Mouse (Mus musculus): ENCODE data around the gene Gng2. TPM values are rescaled to one million over a fixed set of nuclear protein-coding genes. Genes with fewer than 3 reads are reported as not detected.
A peak's percentile ranks its signal among the peaks of the same experiment; 100 is the strongest.
"Not testable (repeated sequence)": the region's sequence is repeated elsewhere in the genome, so short reads cannot be mapped to it uniquely, and the experiment has no call there.

Gene Gng2
- total RNA-seq, 2 experiments from 2014 or later = 2.4 to 6.6 TPM

DNA sequence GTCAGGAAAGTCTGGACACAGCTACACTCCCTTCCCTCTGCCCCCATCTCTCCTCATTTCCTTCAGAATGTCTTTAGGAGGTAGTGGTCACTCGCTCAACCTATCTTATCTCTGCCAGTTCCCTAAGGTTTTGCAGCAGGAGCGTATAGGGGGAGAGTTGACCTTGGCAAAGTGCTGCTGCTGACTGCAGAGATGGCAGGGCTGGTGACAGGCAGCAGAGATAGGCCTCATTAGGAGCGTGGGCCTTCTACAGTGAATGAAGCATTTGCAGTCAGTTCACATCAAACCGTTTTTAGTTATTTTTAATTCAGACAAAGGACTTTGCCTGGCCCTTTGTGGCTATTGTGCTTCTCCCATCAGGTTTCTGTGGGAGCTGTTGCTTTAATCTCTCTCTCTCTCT, 35.1 kb downstream of the Gng2 start:
- DNase-seq (ENCODE audit: low spot score) = no peak

DNA sequence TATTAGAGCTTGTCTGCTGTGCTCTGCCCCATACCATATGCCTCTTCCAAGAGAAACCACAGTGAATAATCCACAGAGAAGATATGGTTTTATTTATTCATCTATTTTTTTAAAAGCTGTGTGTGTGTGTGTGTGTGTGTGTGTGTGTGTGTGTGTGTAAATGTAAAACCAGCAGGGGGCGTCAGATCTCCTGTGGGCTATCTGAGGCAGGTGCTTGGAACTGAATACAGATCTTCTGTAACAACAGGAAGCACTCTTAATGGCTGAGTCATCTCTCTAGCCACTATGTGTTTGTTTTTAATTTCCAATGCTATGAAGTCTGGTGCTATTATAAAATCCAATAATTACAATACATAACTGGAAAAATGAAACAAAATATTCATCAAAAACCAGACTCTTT, 37.4 kb downstream of the Gng2 start:
- DNase-seq (ENCODE audit: low spot score) = no peak

DNA sequence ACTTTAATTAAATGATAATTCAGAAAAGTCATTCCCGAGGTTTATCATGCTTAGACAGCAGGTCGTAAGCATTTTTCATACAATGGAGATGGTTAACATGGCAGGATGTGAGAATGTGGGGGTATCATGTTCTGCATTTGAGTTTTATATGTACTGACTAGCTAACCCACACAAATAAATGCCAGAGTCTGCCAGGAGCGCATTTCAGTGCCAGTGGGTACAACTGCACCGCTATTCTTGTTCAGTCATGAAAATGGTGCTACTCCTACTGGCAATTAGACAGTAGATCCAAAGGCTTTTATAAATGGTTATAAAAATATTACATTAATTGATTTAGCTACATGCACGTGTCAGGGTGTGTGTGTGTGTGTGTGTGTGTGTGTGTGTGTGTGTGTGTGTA, 38.9 kb downstream of the Gng2 start:
- DNase-seq (ENCODE audit: low spot score) = no peak

DNA sequence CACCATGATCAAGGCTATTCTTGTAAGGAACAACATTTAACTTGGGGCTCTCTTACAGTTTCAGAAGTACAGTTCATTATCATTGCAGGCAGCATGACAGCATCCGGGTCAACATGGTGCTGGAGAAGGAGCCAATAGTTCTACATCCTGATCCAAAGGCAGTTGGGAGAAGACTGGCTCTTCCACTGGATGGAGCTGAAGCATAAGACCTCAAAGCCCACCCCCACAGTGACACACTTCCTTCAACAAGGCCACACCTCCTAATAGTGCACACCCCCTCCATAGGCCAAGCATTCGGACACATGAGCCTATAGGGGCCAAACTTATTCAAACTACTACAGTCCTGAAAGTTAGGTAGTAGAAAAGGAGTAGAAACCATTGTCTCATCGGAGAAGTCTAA, 42.3 kb downstream of the Gng2 start:
- DNase-seq (ENCODE audit: low spot score) = no peak

DNA sequence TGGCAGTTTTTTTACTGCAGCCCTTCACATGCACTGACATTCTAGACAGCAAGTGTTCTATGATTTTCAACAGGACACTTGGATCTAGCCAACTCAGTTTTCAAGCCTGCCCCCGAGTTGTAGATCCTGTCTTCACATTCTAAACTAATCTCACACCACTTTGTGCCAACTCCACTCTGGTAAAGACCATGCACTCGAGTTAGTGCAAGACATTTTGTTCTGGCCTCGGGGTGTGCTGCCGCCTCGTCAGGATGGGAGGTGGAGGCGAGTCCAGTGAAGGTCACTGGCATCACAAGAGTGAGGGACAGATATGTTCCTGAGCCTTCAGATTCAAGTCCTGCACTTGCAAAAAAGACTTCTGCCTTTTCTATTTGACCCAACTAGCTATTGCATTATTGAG, 44.1 kb downstream of the Gng2 start:
- no peak for DNase-seq (ENCODE audit: low spot score)

DNA sequence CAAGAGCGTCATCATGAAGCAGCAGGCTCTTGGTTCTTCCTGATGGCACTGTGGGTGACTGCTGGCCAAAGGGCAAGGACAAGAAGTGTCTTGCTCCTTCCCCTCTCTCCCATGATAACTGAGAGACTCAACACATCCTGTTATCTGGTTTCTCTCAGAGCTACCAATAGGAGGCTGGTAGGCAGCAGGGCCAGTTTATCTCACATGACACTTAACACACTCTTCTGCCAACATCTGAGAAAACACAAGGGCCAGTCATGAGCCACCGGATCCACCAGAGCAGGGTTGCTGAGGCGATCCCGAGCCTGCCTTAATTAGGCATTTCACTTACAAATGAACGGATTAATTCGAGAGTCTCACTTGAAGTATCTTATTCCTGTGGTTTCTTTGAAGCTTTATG, 49.5 kb downstream of the Gng2 start:
- no peak for DNase-seq (ENCODE audit: low spot score)

DNA sequence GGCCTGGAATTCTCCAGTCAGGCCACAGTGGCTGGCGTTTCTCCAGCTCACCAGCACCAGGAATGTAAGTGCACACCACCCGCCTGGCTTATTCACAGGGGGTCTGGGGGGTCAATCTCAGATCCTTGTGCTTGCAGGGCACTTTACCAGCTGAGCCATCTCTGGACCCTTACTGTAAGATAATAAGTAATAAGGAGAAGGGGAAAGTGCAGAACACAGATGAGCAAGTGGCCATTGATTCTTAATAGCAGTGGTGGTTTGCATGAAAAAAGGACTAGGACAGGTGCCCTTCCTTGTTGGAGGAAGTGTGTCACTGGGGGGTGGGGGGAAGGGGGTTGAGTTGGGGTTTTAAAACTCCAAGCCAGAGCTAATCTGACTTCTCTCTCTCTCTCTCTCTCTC, 50.3 kb downstream of the Gng2 start:
- no peak for DNase-seq (ENCODE audit: low spot score)

DNA sequence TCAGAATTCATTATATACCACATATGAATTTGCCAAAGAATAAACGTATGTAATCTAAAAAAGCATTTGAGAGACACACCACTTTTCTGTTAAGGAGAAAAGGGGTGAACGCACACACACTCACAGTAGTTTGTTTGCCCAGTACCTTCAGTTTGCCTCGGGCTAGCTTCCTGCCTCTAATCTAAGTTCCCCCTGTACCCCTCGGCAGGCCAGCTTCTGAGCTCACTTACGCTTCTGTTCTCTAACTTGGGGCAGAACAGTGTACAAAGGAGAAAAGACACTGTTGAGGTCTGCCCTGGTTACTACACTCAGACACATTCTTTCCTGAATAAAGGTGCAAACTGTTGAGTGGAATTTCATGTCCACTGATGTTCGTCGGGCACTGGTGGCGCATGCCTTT, 51.1 kb downstream of the Gng2 start:
- DNase-seq (ENCODE audit: low spot score) = no peak

DNA sequence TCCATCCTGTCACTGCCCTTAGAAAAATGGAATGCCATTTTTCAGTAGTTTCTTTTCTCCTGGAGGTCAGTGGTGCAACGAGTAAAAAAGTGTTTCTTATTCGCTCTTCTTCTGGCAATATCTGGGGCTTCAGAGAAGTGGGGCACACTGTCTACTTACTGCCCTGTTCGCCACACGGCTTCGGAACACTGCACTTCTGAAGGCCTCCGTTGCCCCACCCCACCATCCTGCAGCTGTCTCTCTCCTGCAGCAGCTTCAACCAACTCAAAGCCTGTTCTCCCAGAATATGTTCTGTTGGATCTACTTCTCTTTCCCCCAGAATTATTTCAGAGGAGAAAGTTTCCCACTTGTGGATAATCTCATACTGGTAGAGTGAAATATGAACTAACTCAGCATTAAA, 52.3 kb downstream of the Gng2 start:
- DNase-seq (ENCODE audit: low spot score) = no peak

DNA sequence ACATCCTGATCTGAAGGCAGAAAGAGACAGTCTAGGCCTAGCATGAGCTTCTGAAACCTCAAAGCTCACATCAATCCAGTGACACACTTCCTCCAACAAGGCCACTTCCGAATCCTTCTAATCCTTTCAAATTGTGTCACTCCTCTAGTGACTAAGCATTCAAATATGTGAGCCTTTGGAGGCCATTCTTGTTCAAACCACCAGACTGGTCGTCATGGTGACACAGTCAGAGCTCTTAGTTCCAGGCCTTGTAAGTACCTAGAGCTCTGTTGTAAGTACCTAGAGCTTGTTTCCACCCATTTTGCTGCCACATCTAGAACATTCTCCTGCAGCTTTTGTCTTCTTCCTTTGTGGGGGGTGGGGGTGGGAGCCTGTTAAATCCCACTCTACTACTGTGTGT, 53.3 kb downstream of the Gng2 start:
- DNase-seq (ENCODE audit: low spot score) = no peak

DNA sequence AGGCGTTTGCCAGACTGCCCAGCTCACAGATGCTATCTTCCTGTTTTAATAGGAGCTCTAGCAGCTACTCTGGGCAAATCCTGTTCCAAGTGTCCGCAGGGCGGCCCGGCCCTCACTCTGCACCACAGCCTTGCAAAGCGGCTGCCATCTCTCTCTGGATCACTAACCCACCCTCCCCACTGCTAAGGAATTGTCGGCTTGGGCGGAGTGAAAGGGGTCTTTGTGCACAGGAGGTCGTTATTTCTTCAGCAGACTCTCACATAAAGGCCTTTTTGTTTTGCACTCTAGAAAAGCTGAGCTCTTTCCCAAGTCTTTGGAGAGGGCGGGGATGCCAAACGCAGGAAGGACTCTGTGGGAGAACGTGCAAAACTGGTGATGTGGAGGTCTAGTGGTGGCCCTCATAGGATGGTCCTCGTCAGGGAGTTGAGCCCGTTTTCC, 57.2 kb downstream of the Gng2 start:
- DNase-seq (ENCODE audit: low spot score) = no peak

DNA sequence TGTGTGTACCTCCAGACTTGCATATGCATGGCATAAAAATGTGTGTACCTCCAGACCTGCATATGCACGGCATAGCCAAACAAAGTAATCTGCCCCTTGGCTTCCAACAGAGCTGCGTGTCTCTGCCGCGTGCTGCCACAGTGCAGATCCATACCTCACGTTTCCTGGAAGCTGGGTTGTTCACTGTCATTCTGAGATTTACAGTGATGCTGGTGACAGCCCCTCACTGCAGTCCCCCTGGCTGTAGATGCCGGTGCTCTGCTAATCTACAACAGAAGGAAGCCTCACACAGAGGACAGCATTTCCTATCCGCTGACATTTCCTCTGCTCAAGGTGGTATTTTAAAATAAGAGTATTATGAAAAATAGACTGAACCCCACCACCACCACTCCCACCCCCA, 57.6 kb downstream of the Gng2 start:
- no peak for DNase-seq (ENCODE audit: low spot score)

DNA sequence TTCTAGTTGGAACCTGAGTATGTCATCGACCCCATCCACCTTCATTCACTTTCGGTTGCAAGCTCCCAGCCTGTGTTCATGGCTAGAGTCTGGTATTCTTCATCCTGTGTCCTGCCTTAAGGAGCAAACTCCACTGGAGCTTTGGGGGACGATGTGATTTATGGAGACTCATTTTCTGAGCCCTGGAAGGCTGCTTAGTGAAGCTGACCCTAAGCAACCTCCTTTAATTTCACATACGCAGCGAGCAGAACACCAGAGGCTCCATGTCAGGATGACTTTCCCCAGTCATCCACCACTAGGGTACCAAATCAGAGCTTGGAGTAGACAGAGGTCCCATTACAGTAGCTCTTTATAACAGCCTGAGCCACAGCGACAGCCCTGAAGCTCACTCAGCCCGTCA, 59.9 kb downstream of the Gng2 start:
- no peak for DNase-seq (ENCODE audit: low spot score)

DNA sequence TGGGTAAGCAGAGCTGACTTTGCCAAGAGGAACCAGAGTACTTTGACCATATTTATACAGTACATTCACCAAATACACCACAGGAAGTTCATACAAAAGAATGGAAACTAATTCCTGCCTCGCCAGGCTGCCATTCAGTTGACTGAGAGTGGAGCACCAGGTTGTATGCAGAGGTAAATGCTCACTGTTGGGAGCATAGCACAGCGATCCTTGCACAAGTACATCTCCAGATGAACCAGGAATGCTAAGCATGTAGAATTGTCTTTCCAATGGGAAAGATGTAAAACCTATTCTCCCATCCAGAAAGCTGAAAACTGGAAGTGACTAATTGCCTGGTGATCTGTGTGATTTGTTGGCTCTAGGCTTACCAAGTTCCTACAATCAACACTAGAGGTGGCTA, 61.1 kb downstream of the Gng2 start:
- DNase-seq (ENCODE audit: low spot score) = no peak

DNA sequence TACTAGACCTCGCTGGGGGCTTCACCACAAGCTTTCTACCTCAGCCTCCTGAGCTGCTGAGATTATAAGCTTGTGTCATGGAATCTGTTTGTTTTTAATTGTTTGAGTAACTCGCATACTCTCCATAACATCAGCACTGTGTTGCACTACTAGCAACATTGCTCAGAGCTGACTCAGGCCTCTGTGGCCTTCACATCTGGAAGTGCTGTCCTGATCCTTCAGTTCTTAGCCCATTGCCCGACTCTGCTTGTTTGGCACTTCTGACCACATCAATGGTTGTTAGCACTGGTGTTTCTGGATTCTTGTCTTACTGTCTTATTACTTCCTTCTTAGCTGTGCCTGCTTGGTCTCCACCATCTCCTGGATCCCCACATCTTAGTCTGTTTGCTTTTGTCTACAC, 64.5 kb downstream of the Gng2 start:
- DNase-seq (ENCODE audit: low spot score) = no peak

DNA sequence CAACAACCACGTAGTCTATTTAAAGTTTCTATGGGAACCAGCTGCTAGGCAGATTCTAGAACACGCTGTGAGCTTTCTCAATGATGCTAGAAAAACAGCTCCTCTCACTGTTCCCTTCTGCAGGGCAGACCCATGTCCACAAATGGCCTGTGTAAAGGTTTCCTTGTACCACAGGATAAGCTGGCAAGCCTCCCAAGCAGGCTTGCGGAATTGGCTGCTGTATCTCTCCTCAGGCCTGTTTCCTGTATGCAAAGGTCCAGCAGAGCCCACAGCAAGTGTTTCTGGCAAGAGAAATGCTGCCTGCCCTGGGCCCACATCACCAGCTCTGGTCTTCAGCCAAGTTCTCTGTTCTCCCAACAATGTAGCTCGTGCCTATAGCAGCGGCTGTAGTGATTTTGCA, 71.8 kb downstream of the Gng2 start:
- DNase-seq (ENCODE audit: low spot score) = peak; percentile 18

DNA sequence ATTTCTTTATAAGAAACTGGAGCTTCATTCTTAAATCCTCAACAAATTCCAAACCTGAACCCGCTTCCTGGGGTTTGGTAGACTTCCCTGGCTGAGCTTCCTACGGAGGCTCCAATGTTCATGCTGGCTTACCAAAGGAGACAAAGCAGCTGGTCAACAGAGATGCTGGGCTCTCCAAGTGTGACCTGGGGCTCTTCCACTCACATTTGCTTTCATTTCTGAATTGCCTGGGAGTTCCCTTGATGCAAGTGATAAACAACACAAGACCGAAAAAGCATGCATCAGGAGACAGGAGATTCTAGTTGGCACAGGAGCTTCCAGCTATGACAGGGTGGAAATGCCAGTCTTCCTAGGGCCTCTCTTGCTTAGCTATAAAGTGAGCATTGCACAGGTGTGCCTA, 72.6 kb downstream of the Gng2 start:
- no peak for DNase-seq (ENCODE audit: low spot score)

DNA sequence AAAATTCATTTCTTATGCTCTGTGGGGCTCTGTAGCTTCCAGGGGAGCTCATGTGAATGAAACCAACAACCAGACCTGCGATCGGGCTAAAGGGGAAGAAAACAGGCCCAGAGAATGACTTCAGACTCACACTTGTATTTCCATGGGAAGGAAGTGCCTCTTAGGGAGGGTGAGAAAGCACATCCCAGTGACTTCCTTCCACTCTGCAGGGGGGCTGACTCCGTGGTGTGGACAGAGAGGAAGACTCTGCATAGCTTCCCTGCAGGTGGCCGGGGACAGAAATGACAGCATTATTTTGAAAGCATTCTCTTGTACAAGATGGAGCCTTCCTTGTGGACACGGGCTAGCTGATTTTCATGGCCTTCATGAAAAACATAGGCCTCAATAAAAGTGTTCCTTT, 73.4 kb downstream of the Gng2 start:
- DNase-seq (ENCODE audit: low spot score) = peak; percentile 3

DNA sequence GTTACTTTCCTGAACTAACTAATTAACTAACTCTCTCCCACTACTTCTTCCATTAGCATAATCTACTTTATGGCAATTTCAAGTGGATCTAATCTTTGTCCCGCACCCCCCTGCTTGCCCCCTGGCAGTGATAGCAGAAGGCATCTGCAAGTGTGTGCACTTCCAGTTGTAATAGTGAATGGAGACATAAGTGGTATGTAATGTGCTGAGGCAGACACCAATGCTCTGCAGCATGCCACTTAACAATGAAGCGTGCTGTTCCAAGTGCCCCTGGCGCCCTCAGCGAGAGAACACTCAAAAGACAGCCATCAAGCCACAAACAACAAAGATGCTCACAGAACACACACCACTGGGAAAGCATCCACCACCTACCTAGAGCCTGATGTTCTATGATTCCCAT, 76.9 kb downstream of the Gng2 start:
- no peak for DNase-seq (ENCODE audit: low spot score)

DNA sequence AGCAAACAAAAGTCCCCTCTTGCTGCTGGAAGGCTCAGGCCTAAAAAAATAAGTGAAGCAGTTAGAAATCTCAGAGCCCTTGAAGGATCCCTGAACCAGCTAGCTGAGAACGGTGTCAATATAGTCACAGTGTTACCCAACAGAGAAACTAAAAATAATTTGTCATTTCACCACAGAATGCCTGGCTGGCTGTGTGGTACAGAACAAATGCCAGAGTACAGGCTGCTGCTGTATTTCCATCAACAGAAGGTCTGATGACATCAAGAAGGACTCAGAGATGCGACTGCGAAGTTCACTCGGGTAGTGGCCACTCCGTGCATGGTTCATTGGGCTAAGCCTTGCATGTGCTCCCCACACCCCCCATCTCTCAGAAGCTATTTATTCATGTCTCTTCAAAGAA, 89.9 kb downstream of the Gng2 start:
- peak; percentile 13 for DNase-seq (ENCODE audit: low spot score)

DNA sequence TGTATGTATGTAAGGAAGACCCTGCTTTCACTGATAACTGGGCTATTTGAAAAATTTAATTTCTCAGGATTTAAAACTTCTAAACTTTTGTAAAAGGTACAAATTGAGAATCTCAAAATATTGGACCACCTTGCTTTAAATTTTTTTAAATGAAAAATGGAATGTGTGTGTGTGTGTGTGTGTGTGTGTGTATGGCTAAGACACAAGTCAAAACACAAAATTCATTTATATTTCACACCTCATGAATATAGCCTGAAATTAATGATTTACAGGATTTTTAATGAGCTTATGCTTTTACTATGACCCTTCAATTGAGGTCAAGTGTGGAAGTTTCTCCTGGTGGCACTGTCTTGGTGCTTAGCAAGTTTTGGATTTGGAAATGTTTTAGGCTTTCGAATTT, 93.0 kb downstream of the Gng2 start:
- DNase-seq (ENCODE audit: low spot score) = not testable (repeated sequence)

DNA sequence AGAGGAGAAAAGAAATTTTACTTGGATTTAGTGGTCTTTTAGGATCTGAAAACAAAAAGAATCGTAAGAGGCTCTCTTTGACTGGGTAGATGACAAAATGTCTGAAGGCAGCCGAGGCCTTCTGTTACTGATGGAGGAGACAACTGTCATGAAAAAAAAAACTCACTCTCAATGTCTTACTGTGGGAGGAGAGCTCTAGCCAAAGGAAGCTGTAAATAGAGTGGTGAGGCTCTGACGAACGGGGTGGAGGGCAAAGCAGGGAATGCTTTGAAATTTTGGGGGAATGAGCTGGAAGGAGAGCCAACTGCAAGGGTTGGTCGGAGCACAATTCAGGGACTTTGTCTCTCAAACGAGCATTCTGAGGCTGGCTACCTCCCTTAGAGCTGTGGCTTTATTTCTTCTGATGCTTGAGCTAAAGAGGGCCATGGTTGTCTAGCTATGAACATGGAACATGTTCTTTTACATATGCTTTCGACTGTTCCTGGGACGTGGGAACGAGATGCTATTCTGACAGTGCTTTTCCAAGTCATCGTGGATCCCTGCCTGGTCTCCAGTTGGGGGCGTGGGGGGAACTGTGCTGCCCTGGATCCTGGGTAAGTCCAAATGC, 103.1 kb downstream of the Gng2 start:
- DNase-seq (ENCODE audit: low spot score) = no peak

DNA sequence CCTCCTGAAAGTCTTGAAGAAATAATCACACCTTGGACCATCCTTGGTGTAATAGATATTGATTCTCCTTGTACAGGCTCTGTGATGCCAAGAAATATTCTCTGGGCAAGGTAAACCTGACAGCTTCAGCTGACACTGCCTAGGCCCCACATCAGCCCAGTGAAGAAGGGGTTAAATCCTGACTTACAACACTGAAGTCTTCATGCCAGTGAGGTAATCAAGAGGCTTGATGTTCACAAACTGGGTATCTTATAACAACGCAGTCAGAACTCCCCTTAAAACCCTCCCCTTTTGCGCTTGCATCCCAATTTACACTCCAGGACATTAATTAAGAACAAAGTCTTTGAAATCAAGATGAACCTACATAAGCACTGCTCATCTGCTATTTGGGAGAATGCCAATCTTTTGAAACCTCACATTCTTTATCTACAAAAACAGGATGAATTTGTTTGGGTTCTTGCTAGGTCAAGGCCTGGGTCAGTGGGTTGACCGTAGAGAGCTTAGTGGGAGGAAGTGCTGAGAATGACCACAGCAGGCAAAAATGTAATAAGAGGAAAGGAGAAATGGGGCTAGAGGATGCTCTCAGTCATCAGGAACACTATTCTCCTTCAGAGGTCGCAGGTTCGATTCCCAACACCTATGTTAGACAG, 110.0 kb downstream of the Gng2 start:
- DNase-seq (ENCODE audit: low spot score) = no peak

DNA sequence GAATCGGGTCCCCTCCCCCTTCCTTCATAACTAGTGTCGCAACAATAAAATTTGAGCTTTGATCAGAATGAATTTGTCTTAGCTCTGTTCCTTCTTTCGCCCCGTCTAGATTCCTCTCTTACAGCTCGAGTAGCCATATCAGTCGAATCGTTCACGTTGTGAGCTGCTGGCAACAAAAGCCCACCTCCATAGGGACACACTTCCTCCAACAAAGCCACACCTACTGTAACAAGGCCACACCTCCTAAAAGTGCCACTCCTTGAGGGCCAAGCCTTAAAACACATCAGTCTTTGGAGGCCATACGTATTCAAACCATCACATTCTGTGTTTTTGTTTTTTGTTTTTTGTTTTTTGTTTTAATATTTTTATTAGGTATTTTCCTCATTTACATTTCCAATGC, 112.3 kb downstream of the Gng2 start:
- DNase-seq (ENCODE audit: low spot score) = not testable (repeated sequence)

All from gastrocnemius, adult 18-20 months (tissue).